In genomic region chr6:148248625-148249024, GRCm38 (mm10) we compare ENCODE assay signal across 8 mouse cellular contexts. TPM values are rescaled to one million over a fixed set of nuclear protein-coding genes. Genes with fewer than 3 reads are reported as not detected.
DNase-seq lines count a peak whose midpoint lies in the region; ATAC-seq and TF ChIP-seq lines count a peak whose summit lies in the region.

No protein-coding gene starts in this region.

- TF ChIP-seq CTCF in heart, adult 2 months (IDR thresholded peaks at IDR 0.05) = peak; percentile 80

- no peak for TF ChIP-seq POLR2A in heart, adult 2 months (IDR thresholded peaks at IDR 0.05; ENCODE audit: insufficient read depth, low read depth, low read length)

- H3K4me1 ChIP-seq in heart, adult 2 months (ENCODE audit: control insufficient read depth, insufficient read depth, low read length) = no peaks in the 10 kb centered on the region; the same call in 1 of the 2 replicates
- H3K4me1 ChIP-seq in heart, embryonic 11.5 days (ENCODE audit: control insufficient read depth, insufficient read depth, low read length) = no peaks in the 10 kb centered on the region
- 0 out of 2 replicates have a peak, but pooled peaks cover 2% of the 10 kb centered on the region for H3K4me1 ChIP-seq in hindbrain, embryonic 16.5 days (ENCODE audit: control insufficient read depth, insufficient read depth, low read depth, low read length)

- intact Hi-C loops in heart, adult 2 months (cut with DNase I) = loop anchor here (5.0 to 10.0 kb wide), 3 partner anchors 269 to 506 kb away; no protein-coding TSS in a partner anchor

- no peaks in the 10 kb centered on the region for H3K27me3 ChIP-seq in heart, adult 2 months (ENCODE audit: control insufficient read depth, insufficient read depth, low read length)
- H3K27me3 ChIP-seq in heart, embryonic 11.5 days (ENCODE audit: control insufficient read depth, insufficient read depth, low read length) = no peaks in the 10 kb centered on the region
- H3K27me3 ChIP-seq in hindbrain, embryonic 16.5 days (replicated peaks; ENCODE audit: control insufficient read depth, insufficient read depth, low read length) = no peaks in the 10 kb centered on the region

- H3K79me2 ChIP-seq in heart, adult 2 months (replicated peaks; ENCODE audit: control insufficient read depth, insufficient read depth, low read length) = no peaks in the 10 kb centered on the region

- H3K4me3 ChIP-seq in heart, adult 2 months = no peak overlapping the region
- H3K4me3 ChIP-seq in heart, embryonic 11.5 days (ENCODE audit: low read depth, low read length) = no peak overlapping the region
- no peak overlapping the region for H3K4me3 ChIP-seq in hindbrain, embryonic 16.5 days (ENCODE audit: low read length)

- DNase-seq in heart, adult 2 months = no peak
- peak; percentile 46 for DNase-seq in thymus, postnatal 4 days
- no peak for DNase-seq in thymus, adult 18-20 months
- peak; percentile 57 for DNase-seq in c-Kit-positive CD71-negative TER-119-negative erythroid progenitor cells, embryonic 14.5 days (ENCODE audit: low read depth)
- no peak for DNase-seq in T-cell, adult 2 months (ENCODE audit: low spot score)

- no peaks in the 10 kb centered on the region for H3K36me3 ChIP-seq in heart, adult 2 months (ENCODE audit: control insufficient read depth, insufficient read depth, low read length)
- H3K36me3 ChIP-seq in heart, embryonic 11.5 days (ENCODE audit: control insufficient read depth, insufficient read depth, low read length) = no peaks in the 10 kb centered on the region
- H3K36me3 ChIP-seq in hindbrain, embryonic 16.5 days (ENCODE audit: control insufficient read depth, insufficient read depth, low read length) = no peaks in the 10 kb centered on the region; the same call in 1 of the 2 replicates

- no peak for ATAC-seq in heart, embryonic 11.5 days (replicated peaks; ENCODE audit: insufficient number of reproducible peaks, low FRiP score, low TSS enrichment)
- ATAC-seq in hindbrain, embryonic 16.5 days = peak; percentile 62; the same call in 1 of the 2 replicates
- peak; percentile 47; the same call in 1 of the 2 replicates for ATAC-seq in megakaryocyte, adult 5-6 weeks (ENCODE audit: poor library complexity, severe bottlenecking)

- no peak overlapping the region for H3K4me2 ChIP-seq in heart, embryonic 11.5 days
- no peak overlapping the region for H3K4me2 ChIP-seq in hindbrain, embryonic 16.5 days (ENCODE audit: low read length)

- H3K27ac ChIP-seq in heart, adult 2 months = no peak overlapping the region
- no peak overlapping the region for H3K27ac ChIP-seq in heart, embryonic 11.5 days (ENCODE audit: low read depth, low read length)
- H3K27ac ChIP-seq in hindbrain, embryonic 16.5 days (ENCODE audit: low read depth, low read length) = peak overlapping the region; percentile 21; the same call in 1 of the 2 replicates

- 34% methylated on average over 2 of the region's 2 CpGs for WGBS in heart, adult 2 months
- 49% methylated on average over 2 of the region's 2 CpGs for WGBS in heart, embryonic 11.5 days (ENCODE audit: insufficient replicate concordance)
- 40% methylated on average over 2 of the region's 2 CpGs for WGBS in hindbrain, embryonic 16.5 days

- H3K9ac ChIP-seq in heart, adult 2 months (ENCODE audit: low read depth, low read length) = no peak overlapping the region
- no peak overlapping the region for H3K9ac ChIP-seq in heart, embryonic 11.5 days (ENCODE audit: low read depth, low read length)
- H3K9ac ChIP-seq in hindbrain, embryonic 16.5 days (ENCODE audit: low read depth, low read length) = no peak overlapping the region

- no peak for TF ChIP-seq EP300 in heart, adult 2 months (IDR thresholded peaks at IDR 0.05; ENCODE audit: insufficient read depth, low read depth, low read length)

- no peaks in the 10 kb centered on the region for H3K9me3 ChIP-seq in heart, embryonic 11.5 days (replicated peaks; ENCODE audit: control insufficient read depth, low read length)
- H3K9me3 ChIP-seq in hindbrain, embryonic 16.5 days (ENCODE audit: control insufficient read depth, low read length) = no peaks in the 10 kb centered on the region

RNA-seq across cellular contexts. Expression of gene Ergic2, which starts 36.5 kb away (rescaled TPM):
- 10 to 100 TPM; 60.0 to 61.0 TPM for total RNA-seq in heart, adult 2 months (2021)
- polyA plus RNA-seq in heart, adult 2 months (2012; rRNA removed) = 31.4 and 63.3 TPM in 2 replicates
- 176 and 180 TPM in 2 replicates for polyA plus RNA-seq in heart, embryonic 11.5 days (2014; fragmentation: Nextera tagmentation; extraction: Ambion mirVana)
- 201 and 235 TPM in 2 replicates for polyA plus RNA-seq in hindbrain, embryonic 16.5 days (2015; fragmentation: Nextera tagmentation; extraction: Ambion mirVana)
- 81.0 and 93.1 TPM in 2 replicates for total RNA-seq in megakaryocyte, adult 5-6 weeks (2015)
- 108 and 134 TPM in 2 replicates for total RNA-seq in megakaryocyte, adult 5-6 weeks (2017)

Comparison
In these comparisons a context has a peak if more than half of its experiments do, and no peak if none do; other contexts are left out.
1. DNase-seq: peak in thymus, postnatal 4 days (single experiment) and c-Kit-positive CD71-negative TER-119-negative erythroid progenitor cells, embryonic 14.5 days (single experiment); none in heart, adult 2 months (0 of 2), thymus, adult 18-20 months (0 of 2) and T-cell, adult 2 months (single experiment).